Mouse (Mus musculus) kidney, postnatal 25 days (tissue): ENCODE data around the gene Rpl18a.

Experiments used
- DNase-seq, 2 experiments: peaks; one replicate each; pipeline ENCODE4 v3.0.0; 2021; ENCODE audit warnings: mixed read lengths in 2 of 2

Rpl18a gene

GRCm38 (mm10) chr8:70853863-70854262 is 43.3 kb downstream of the Rpl18a start:
- no peak for DNase-seq

- DNase-seq = no peak
Measured at GRCm38 (mm10) chr8:70852595-70853231, 44.5 kb downstream of the Rpl18a start.

DNA sequence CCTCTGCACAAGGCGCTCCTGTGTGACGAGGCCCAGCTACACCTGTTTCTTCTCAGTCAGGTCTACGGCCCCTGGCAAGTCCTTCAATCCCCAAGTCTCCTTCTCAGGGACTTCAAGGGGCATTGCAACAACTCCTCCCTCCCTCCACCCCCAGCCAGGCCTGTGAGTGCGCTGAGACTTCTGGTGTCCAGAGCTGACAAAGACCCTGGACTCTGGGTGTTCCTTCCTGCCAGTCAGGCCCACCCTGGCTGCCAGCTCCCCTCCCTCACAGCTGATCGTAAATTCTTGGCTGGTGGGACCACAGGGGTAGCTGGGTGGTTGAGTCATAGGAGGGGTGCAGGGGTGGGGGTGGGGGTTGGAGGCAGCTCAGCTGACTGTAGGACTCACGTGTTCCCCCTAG is 45.4 kb downstream of the Rpl18a start:
- no peak for DNase-seq

GRCm38 (mm10) chr8:70850947-70851346 is 46.3 kb downstream of the Rpl18a start:
- no peak for DNase-seq

GRCm38 (mm10) chr8:70850132-70850845 is 46.9 kb downstream of the Rpl18a start:
- DNase-seq = no peak

- no peak for DNase-seq
Measured at GRCm38 (mm10) chr8:70849333-70849990, 47.8 kb downstream of the Rpl18a start.

DNA sequence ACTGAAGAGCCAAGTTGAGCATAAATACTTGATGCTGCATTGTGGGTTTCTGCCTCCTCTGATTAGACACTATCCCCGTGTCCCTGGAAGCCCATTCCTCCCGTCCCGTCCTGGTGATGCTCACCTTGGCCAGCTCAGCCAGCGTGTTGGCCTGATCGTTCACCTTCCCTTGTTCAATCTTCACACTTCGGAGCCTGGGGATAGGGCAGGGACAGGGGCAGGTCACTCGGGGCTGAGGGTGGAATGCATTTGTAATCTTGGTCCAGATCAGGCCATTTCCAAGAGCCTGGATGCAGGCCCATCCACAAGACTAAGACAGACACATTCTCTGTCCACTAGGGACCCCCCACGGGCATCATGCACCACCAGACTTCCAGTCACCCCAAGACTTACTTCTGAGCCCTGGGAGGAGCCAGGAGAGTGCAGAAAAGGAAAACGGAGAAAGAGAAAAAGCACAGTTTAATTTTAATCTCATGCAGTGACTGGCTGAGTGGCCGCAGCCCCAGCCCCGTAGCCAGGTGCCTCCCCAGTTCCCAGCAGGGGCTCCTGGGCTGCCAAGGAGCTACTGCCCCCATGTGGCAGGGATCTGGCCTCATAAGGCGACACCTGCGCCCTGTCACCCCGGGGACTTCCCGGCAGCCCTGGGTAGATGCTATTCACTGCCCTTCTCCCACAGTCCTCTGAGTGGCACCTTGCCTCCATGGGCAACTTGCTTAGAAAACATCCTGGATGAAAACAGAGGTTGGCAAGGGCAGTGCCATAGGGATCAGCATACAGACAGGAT is 50.6 kb downstream of the Rpl18a start:
- DNase-seq = no peak

DNA sequence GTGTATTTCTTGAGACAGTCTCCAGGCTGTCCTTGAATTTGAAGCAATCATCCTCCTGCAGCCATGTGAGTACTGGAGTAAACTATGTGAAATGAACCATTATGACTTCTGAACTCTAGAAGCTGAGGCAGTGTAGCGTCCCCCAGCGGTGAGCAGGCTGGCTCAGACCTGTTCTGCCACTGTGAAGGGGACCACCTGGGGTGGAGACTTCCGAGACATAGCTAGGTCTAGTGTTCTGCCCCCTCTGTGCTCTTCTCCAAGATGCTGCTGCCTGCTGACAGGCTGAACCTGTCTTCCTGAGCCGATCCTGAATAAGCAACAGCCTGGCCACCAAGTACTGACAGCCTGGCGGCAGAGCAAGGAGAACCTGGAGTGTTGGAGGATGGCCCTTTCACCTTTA is 52.1 kb downstream of the Rpl18a start:
- no peak for DNase-seq
